9 mouse cellular contexts compared by ENCODE assay signal in genomic region chr19:29978847-29979246, GRCm38 (mm10). TPM values are rescaled to one million over a fixed set of nuclear protein-coding genes. Genes with fewer than 3 reads are reported as not detected.
A peak's percentile ranks its signal among the peaks of the same experiment; 100 is the strongest.
DNase-seq lines count a peak whose midpoint lies in the region; ATAC-seq and TF ChIP-seq lines count a peak whose summit lies in the region.
"Had no signal": no experiment of that assay in that cellular context is flagged by ENCODE, and none has a peak within 500 bp of the region (broad histone marks: within the 10 kb centered on the region; RNA-seq: fewer than 3 reads in every experiment).

No protein-coding gene starts in this region.

- no peaks in the 10 kb centered on the region for H3K27me3 ChIP-seq in forebrain, embryonic 13.5 days
- no peaks in the 10 kb centered on the region for H3K27me3 ChIP-seq in forebrain, embryonic 12.5 days
- H3K27me3 ChIP-seq in limb, embryonic 14.5 days (ENCODE audit: control insufficient read depth, insufficient read depth, low read length) = no peaks in the 10 kb centered on the region
- no peaks in the 10 kb centered on the region for H3K27me3 ChIP-seq in limb, embryonic 10.5 days (ENCODE audit: low read depth, poor library complexity, severe bottlenecking)
- no peaks in the 10 kb centered on the region for H3K27me3 ChIP-seq in kidney, postnatal 0 days (ENCODE audit: insufficient read depth, low read length)

- no peak overlapping the region for H3K4me3 ChIP-seq in forebrain, embryonic 13.5 days
- H3K4me3 ChIP-seq in forebrain, embryonic 12.5 days (replicated peaks) = no peak overlapping the region
- H3K4me3 ChIP-seq in limb, embryonic 14.5 days (replicated peaks; ENCODE audit: low read length) = no peak overlapping the region
- no peak overlapping the region for H3K4me3 ChIP-seq in limb, embryonic 10.5 days
- no peak overlapping the region for H3K4me3 ChIP-seq in kidney, postnatal 0 days (replicated peaks; ENCODE audit: low read depth, low read length)

- peak; percentile 79 for TF ChIP-seq CTCF in kidney, postnatal 0 days (IDR thresholded peaks at IDR 0.05; ENCODE audit: low read depth)

- TF ChIP-seq POLR2A in limb, embryonic 14.5 days (IDR thresholded peaks at IDR 0.05; ENCODE audit: borderline replicate concordance, extremely low read depth, insufficient read depth, insufficient read length) = no peak

- no peak overlapping the region for H3K27ac ChIP-seq in forebrain, embryonic 13.5 days
- no peak overlapping the region for H3K27ac ChIP-seq in forebrain, embryonic 12.5 days
- no peak overlapping the region for H3K27ac ChIP-seq in limb, embryonic 14.5 days (replicated peaks; ENCODE audit: low read depth, low read length)
- no peak overlapping the region for H3K27ac ChIP-seq in limb, embryonic 10.5 days
- H3K27ac ChIP-seq in kidney, postnatal 0 days = no peak overlapping the region

- no peaks in the 10 kb centered on the region for H3K9me3 ChIP-seq in forebrain, embryonic 13.5 days (replicated peaks)
- no peaks in the 10 kb centered on the region for H3K9me3 ChIP-seq in forebrain, embryonic 12.5 days
- H3K9me3 ChIP-seq in limb, embryonic 14.5 days (ENCODE audit: control insufficient read depth, low read length) = no peaks in the 10 kb centered on the region
- no peaks in the 10 kb centered on the region for H3K9me3 ChIP-seq in limb, embryonic 10.5 days (replicated peaks)
- no peaks in the 10 kb centered on the region for H3K9me3 ChIP-seq in kidney, postnatal 0 days (replicated peaks; ENCODE audit: low read length)

- H3K4me1 ChIP-seq in forebrain, embryonic 13.5 days = no peaks in the 10 kb centered on the region
- no peaks in the 10 kb centered on the region for H3K4me1 ChIP-seq in forebrain, embryonic 12.5 days
- H3K4me1 ChIP-seq in limb, embryonic 14.5 days (ENCODE audit: control insufficient read depth, insufficient read depth, low read length) = no peaks in the 10 kb centered on the region
- no peaks in the 10 kb centered on the region for H3K4me1 ChIP-seq in limb, embryonic 10.5 days
- no peaks in the 10 kb centered on the region for H3K4me1 ChIP-seq in kidney, postnatal 0 days (replicated peaks; ENCODE audit: insufficient read depth, low read length)

- no peaks in the 10 kb centered on the region for H3K36me3 ChIP-seq in forebrain, embryonic 13.5 days (ENCODE audit: poor library complexity, severe bottlenecking)
- no peaks in the 10 kb centered on the region for H3K36me3 ChIP-seq in forebrain, embryonic 12.5 days (replicated peaks)
- H3K36me3 ChIP-seq in limb, embryonic 14.5 days (ENCODE audit: control insufficient read depth, insufficient read depth, low read length) = no peaks in the 10 kb centered on the region
- H3K36me3 ChIP-seq in limb, embryonic 10.5 days = no peaks in the 10 kb centered on the region
- H3K36me3 ChIP-seq in kidney, postnatal 0 days (ENCODE audit: insufficient read depth, low read length) = no peaks in the 10 kb centered on the region

- WGBS in forebrain, embryonic 13.5 days = 57% methylated on average over 2 of the region's 2 CpGs
- 62% methylated on average over 2 of the region's 2 CpGs for WGBS in forebrain, embryonic 12.5 days
- WGBS in limb, embryonic 14.5 days = 63% methylated on average over 2 of the region's 2 CpGs
- 68% methylated on average over 2 of the region's 2 CpGs for WGBS in limb, embryonic 10.5 days
- 54% methylated on average over 2 of the region's 2 CpGs for WGBS in kidney, postnatal 0 days

- H3K9ac ChIP-seq in forebrain, embryonic 13.5 days = no peak overlapping the region
- H3K9ac ChIP-seq in forebrain, embryonic 12.5 days = no peak overlapping the region
- no peak overlapping the region for H3K9ac ChIP-seq in limb, embryonic 14.5 days (ENCODE audit: low read depth, low read length, severe bottlenecking)
- H3K9ac ChIP-seq in kidney, postnatal 0 days (ENCODE audit: low read depth, low read length) = no peak overlapping the region

- H3K4me2 ChIP-seq in forebrain, embryonic 13.5 days = no peak overlapping the region
- H3K4me2 ChIP-seq in forebrain, embryonic 12.5 days = no peak overlapping the region
- H3K4me2 ChIP-seq in limb, embryonic 14.5 days (replicated peaks; ENCODE audit: low read depth, low read length, severe bottlenecking) = no peak overlapping the region
- H3K4me2 ChIP-seq in kidney, postnatal 0 days (ENCODE audit: low read length) = no peak overlapping the region

- peak; percentile 63 for ATAC-seq in forebrain, embryonic 13.5 days
- no peak for ATAC-seq in forebrain, embryonic 12.5 days (ENCODE audit: low FRiP score)
- no peak for ATAC-seq in limb, embryonic 14.5 days (ENCODE audit: low FRiP score, low read depth)
- ATAC-seq in kidney, postnatal 0 days (replicated peaks; ENCODE audit: low FRiP score, low read depth) = no peak

- DNase-seq in limb, embryonic 14.5 days (ENCODE audit: low spot score) = peak; percentile 77
- DNase-seq in limb, embryonic 10.5 days (ENCODE audit: low spot score) = no peak
- peak; percentile 19 for DNase-seq in Muller cell, postnatal 12 days (ENCODE audit: inconsistent ontology term)
- peak; percentile 85 for DNase-seq in kidney, postnatal 0 days (ENCODE audit: low spot score)
- DNase-seq in telencephalon, adult 2 months (ENCODE audit: low read depth, low spot score) = peak; percentile 43
- no peak for DNase-seq in right cerebral cortex, postnatal 25 days

RNA-seq across cellular contexts. Expression of gene Trpd52l3, which starts 24.7 kb away (rescaled TPM):
- not detected in 2 replicates for polyA plus RNA-seq in forebrain, embryonic 13.5 days (2015; fragmentation: Nextera tagmentation; extraction: Ambion mirVana)
- not detected in 2 replicates for polyA plus RNA-seq in forebrain, embryonic 12.5 days (2016; fragmentation: Nextera tagmentation; extraction: Ambion mirVana)
- not detected in 2 replicates for polyA plus RNA-seq in limb, embryonic 14.5 days (2012; rRNA removed)
- polyA plus RNA-seq in limb, embryonic 14.5 days (2014; fragmentation: Nextera tagmentation; extraction: Ambion mirVana) = not detected in 2 replicates
- not detected in 2 replicates for polyA plus RNA-seq in limb, embryonic 10.5 days (2016; fragmentation: Nextera tagmentation; extraction: Ambion mirVana)
- not detected in 2 replicates for polyA plus RNA-seq in kidney, postnatal 0 days (2015; fragmentation: Nextera tagmentation; extraction: Ambion mirVana)
- polyA plus RNA-seq: liver, embryonic 16.5 days had no signal

RNA-seq across cellular contexts. Expression of gene Uhrf2, which starts 51.5 kb away (rescaled TPM):
- polyA plus RNA-seq in forebrain, embryonic 13.5 days (2015; fragmentation: Nextera tagmentation; extraction: Ambion mirVana) = 73.6 and 73.8 TPM in 2 replicates
- 88.3 and 94.6 TPM in 2 replicates for polyA plus RNA-seq in forebrain, embryonic 12.5 days (2016; fragmentation: Nextera tagmentation; extraction: Ambion mirVana)
- polyA plus RNA-seq in limb, embryonic 14.5 days (2012; rRNA removed) = 129 and 158 TPM in 2 replicates
- 65.2 and 74.8 TPM in 2 replicates for polyA plus RNA-seq in limb, embryonic 14.5 days (2014; fragmentation: Nextera tagmentation; extraction: Ambion mirVana)
- polyA plus RNA-seq in limb, embryonic 10.5 days (2016; fragmentation: Nextera tagmentation; extraction: Ambion mirVana) = 74.2 and 85.1 TPM in 2 replicates
- polyA plus RNA-seq in kidney, postnatal 0 days (2015; fragmentation: Nextera tagmentation; extraction: Ambion mirVana) = 47.6 TPM in 2 replicates

RNA-seq across cellular contexts. Expression of gene Il33, which starts 53.9 kb away (rescaled TPM):
- polyA plus RNA-seq in forebrain, embryonic 13.5 days (2015; fragmentation: Nextera tagmentation; extraction: Ambion mirVana) = 0.23 and 0.34 TPM in 2 replicates
- polyA plus RNA-seq in forebrain, embryonic 12.5 days (2016; fragmentation: Nextera tagmentation; extraction: Ambion mirVana) = 0.52 and 0.62 TPM in 2 replicates
- 2.7 and 2.9 TPM in 2 replicates for polyA plus RNA-seq in limb, embryonic 14.5 days (2012; rRNA removed)
- polyA plus RNA-seq in limb, embryonic 14.5 days (2014; fragmentation: Nextera tagmentation; extraction: Ambion mirVana) = 2.7 and 2.9 TPM in 2 replicates
- 0.21 and 0.34 TPM in 2 replicates for polyA plus RNA-seq in limb, embryonic 10.5 days (2016; fragmentation: Nextera tagmentation; extraction: Ambion mirVana)
- polyA plus RNA-seq in kidney, postnatal 0 days (2015; fragmentation: Nextera tagmentation; extraction: Ambion mirVana) = 61.8 and 63.7 TPM in 2 replicates

Comparison
In these comparisons a context has a peak if more than half of its experiments do, and no peak if none do; other contexts are left out.
1. DNase-seq: peak in limb, embryonic 14.5 days (single experiment), Muller cell, postnatal 12 days (single experiment), kidney, postnatal 0 days (single experiment) and telencephalon, adult 2 months (single experiment); none in limb, embryonic 10.5 days (single experiment) and right cerebral cortex, postnatal 25 days (single experiment).
2. RNA of gene Il33, which starts 53.9 kb away (polyA plus RNA-seq): 61.8 to 63.7 TPM in kidney, postnatal 0 days; 2.7 to 2.9 TPM in limb, embryonic 14.5 days, 0.52 to 0.62 TPM in forebrain, embryonic 12.5 days, 0.21 to 0.34 TPM in limb, embryonic 10.5 days and 0.23 to 0.34 TPM in forebrain, embryonic 13.5 days; every median in the first group is over 10 times any median in the second.